Mouse (Mus musculus) liver, embryonic 14.5 days (tissue): ENCODE measurements at regions not wholly inside any gene's neighbourhood (a gene's known extent, or its start where the extent isn't known, plus 50 kb on each side); places are given as distances from the start of the nearest gene placed in this dataset.

ENCODE experiments used
- CTCF ChIP-seq: IDR thresholded peaks from 2 replicates; pipeline ENCODE4 v1.5.1; 2016; ENCODE audit warnings: antibody characterized with exemption, low read depth, control low read depth
- EP300 ChIP-seq: IDR thresholded peaks from 2 replicates; pipeline ENCODE4 v1.6.1; 2016; ENCODE audit warnings: antibody characterized with exemption, low read depth

DNA sequence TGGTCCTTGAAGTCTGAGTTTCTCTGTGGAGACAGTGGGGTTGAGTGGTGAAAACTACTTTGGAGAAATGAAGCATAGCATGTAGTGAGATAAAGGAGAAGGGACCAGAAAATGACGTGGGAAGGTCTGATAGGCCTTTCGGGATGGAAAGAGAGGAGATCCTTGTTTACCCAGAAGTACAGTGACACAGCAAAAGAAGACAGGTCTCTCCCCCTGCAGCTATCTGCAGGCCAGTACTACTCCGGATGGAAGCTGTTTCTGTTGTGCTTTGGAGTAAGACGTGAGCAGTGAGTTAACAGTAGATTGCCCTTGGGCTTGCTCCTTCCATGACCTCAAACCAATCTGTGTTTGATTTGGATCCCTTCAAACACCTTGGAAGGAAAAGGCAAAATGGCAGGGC lies 1277.5 kb downstream of the Gsdmc2 start:
- no peak for TF ChIP-seq EP300
- TF ChIP-seq CTCF, result no peak
